Mouse (Mus musculus): ENCODE measurements around the gene Ppp1r2. TPM values are rescaled to one million over a fixed set of nuclear protein-coding genes. Genes with fewer than 3 reads are reported as not detected.

Ppp1r2 gene
- polyA plus RNA-seq, 1 experiment from 2014 or later = 96.7 TPM

DNA sequence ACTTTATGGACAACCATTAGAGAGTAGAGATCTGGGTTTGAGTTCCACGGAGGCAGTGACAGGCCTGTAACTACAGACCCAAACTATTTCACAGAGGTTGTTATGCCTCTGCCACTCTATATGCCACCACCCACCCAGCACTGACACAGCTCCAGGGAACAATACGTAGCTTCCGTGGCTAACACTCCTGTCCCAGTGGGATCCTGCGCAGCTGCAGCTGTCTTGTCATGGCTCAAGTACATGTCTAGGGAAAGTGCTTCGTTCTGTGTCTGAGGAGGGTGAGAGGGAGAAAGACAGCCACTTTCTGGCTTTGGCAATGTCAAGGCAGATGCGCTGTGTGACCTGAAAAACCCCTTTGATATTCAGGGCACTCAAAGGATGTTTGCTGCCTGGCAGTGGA lies 61.6 kb downstream of the Ppp1r2 start:
- Histone ChIP-seq H3K4me3 (no peak overlapping the region), H3K36me3 (no peaks in the 10 kb centered on the region), H3K9me3 (replicated peaks) (peaks cover 8% of the 10 kb centered on the region), H3K27me3 (ENCODE audit: low read depth, poor library complexity, severe bottlenecking) (no peaks in the 10 kb centered on the region), H3K27ac (replicated peaks) (no peak overlapping the region), H3K4me1 (no peaks in the 10 kb centered on the region)
- DNase-seq (ENCODE audit: low spot score) = no peak
- WGBS = 90% methylated on average over 6 of the region's 6 CpGs

DNA sequence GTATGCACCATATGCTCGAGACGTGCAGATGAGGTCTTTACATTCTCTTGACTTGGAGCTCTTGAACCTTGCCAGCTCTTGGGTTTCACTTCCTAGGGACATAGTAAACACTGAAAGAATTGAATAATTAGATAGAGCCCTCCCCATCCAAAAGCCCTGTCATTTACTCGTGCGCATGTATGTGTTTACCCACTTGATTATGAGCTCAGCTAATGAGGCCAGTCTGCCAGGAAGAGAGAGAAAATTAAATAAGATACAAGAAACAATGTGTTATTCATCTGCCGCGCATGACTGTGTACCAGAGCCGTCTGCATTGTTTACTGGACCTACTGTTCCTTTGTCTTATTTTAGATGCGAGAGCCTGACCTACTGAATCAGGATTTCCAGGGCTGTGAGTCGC lies 63.6 kb downstream of the Ppp1r2 start:
- Histone ChIP-seq H3K36me3 (no peaks in the 10 kb centered on the region), H3K4me1 (no peaks in the 10 kb centered on the region), H3K27ac (replicated peaks) (no peak overlapping the region), H3K9me3 (replicated peaks) (peaks cover 8% of the 10 kb centered on the region), H3K4me3 (no peak overlapping the region), H3K27me3 (ENCODE audit: low read depth, poor library complexity, severe bottlenecking) (no peaks in the 10 kb centered on the region)
- no peak for DNase-seq (ENCODE audit: low spot score)
- WGBS = 81% methylated on average over 9 of the region's 9 CpGs

- Histone ChIP-seq H3K4me3 (no peak overlapping the region), H3K4me1 (no peaks in the 10 kb centered on the region), H3K27ac (replicated peaks) (no peak overlapping the region), H3K9me3 (replicated peaks) (peaks cover 5% of the 10 kb centered on the region), H3K27me3 (ENCODE audit: low read depth, poor library complexity, severe bottlenecking) (no peaks in the 10 kb centered on the region), H3K36me3 (no peaks in the 10 kb centered on the region)
- no peak for DNase-seq (ENCODE audit: low spot score)
- WGBS = 79% methylated on average over 4 of the region's 4 CpGs
These were observed 64.6 kb downstream of the Ppp1r2 start for GRCm38 (mm10) chr16:31210453-31210852.

- no peak overlapping the region for H3K27ac ChIP-seq (replicated peaks)
- H3K27me3 ChIP-seq (ENCODE audit: low read depth, poor library complexity, severe bottlenecking) = no peaks in the 10 kb centered on the region
- H3K4me1 ChIP-seq = no peaks in the 10 kb centered on the region
- no peaks in the 10 kb centered on the region for H3K9me3 ChIP-seq (replicated peaks)
- no peak for DNase-seq (ENCODE audit: low spot score)
- no peaks in the 10 kb centered on the region for H3K36me3 ChIP-seq
- 81% methylated on average over 5 of the region's 5 CpGs for WGBS
- no peak overlapping the region for H3K4me3 ChIP-seq
These were observed 65.2 kb downstream of the Ppp1r2 start for GRCm38 (mm10) chr16:31209911-31210310.

GRCm38 (mm10) chr16:31205726-31206125 lies 69.4 kb downstream of the Ppp1r2 start:
- Histone ChIP-seq H3K4me1 (peaks cover 6% of the 10 kb centered on the region), H3K4me3 (no peak overlapping the region), H3K27me3 (ENCODE audit: low read depth, poor library complexity, severe bottlenecking) (no peaks in the 10 kb centered on the region), H3K36me3 (no peaks in the 10 kb centered on the region), H3K9me3 (replicated peaks) (no peaks in the 10 kb centered on the region), H3K27ac (replicated peaks) (no peak overlapping the region)
- no peak for DNase-seq (ENCODE audit: low spot score)
- WGBS = 93% methylated on average over 7 of the region's 7 CpGs

GRCm38 (mm10) chr16:31205187-31205586 lies 69.9 kb downstream of the Ppp1r2 start:
- Histone ChIP-seq H3K27me3 (ENCODE audit: low read depth, poor library complexity, severe bottlenecking) (no peaks in the 10 kb centered on the region), H3K4me3 (no peak overlapping the region), H3K27ac (replicated peaks) (no peak overlapping the region), H3K36me3 (no peaks in the 10 kb centered on the region), H3K4me1 (peaks cover 9% of the 10 kb centered on the region), H3K9me3 (replicated peaks) (no peaks in the 10 kb centered on the region)
- no peak for DNase-seq (ENCODE audit: low spot score)
- WGBS = 91% methylated on average over 8 of the region's 8 CpGs

DNA sequence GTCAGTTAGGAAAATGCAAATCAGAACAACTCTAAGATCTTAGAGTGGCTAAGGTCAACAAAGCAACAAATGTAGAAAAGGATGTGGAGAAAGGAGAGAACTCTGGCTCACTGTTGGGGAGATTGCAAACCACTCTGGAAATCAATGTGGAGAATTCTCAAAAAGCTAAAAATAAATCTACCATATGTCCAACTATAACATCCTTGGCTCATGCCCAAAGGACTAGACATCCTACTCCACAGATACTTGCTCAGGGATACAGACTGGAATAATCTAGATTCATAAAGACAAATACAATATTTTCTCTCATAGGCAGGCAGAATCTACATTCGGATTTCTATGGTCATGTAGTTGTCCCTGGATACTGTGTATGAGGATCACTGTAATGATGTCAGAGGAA lies 70.9 kb downstream of the Ppp1r2 start:
- Histone ChIP-seq H3K4me3 (no peak overlapping the region), H3K9me3 (replicated peaks) (no peaks in the 10 kb centered on the region), H3K27me3 (ENCODE audit: low read depth, poor library complexity, severe bottlenecking) (no peaks in the 10 kb centered on the region), H3K4me1 (peaks cover 19% of the 10 kb centered on the region), H3K27ac (replicated peaks) (no peak overlapping the region), H3K36me3 (no peaks in the 10 kb centered on the region)
- WGBS = 80% methylated on average over 1 of the region's 1 CpGs
- no peak for DNase-seq (ENCODE audit: low spot score)

GRCm38 (mm10) chr16:31201704-31202103 lies 73.4 kb downstream of the Ppp1r2 start:
- Histone ChIP-seq H3K27ac (replicated peaks) (peak overlapping the region; percentile 91), H3K36me3 (no peaks in the 10 kb centered on the region), H3K4me1 (peaks cover 32% of the 10 kb centered on the region), H3K4me3 (peak overlapping the region; percentile 87), H3K9me3 (replicated peaks) (no peaks in the 10 kb centered on the region), H3K27me3 (ENCODE audit: low read depth, poor library complexity, severe bottlenecking) (no peaks in the 10 kb centered on the region)
- DNase-seq (ENCODE audit: low spot score) = no peak
- 86% methylated on average over 2 of the region's 2 CpGs for WGBS

Small RNA genes within 50 kb of the gene (microRNA-seq; reads per million reads assigned to microRNA genes)
- gene Gm27415 = not detected

Other genes with a start within 250 kb of the Ppp1r2 start
- gene Xxylt1, start 193.8 kb downstream of the Ppp1r2 start, polyA plus RNA-seq (2016; fragmentation: Nextera tagmentation; extraction: Ambion mirVana) = 13.6 and 14.0 TPM in 2 replicates
- 16.9 and 19.2 TPM in 2 replicates for gene Acap2, start 74.0 kb downstream of the Ppp1r2 start, polyA plus RNA-seq (2016; fragmentation: Nextera tagmentation; extraction: Ambion mirVana)
- gene Apod, start 39.5 kb upstream of the Ppp1r2 start, polyA plus RNA-seq (2016; fragmentation: Nextera tagmentation; extraction: Ambion mirVana) = 17.4 and 29.0 TPM in 2 replicates
- gene Bdh1, start 147.0 kb upstream of the Ppp1r2 start, polyA plus RNA-seq (2016; fragmentation: Nextera tagmentation; extraction: Ambion mirVana) = 11.2 and 15.2 TPM in 2 replicates